Mouse (Mus musculus) 3134 (cell line): ENCODE data around the gene Notch1.

Experiments
- DNase-seq: peaks from one replicate; pipeline ENCODE4 v3.0.0-alpha.2; 2011; ENCODE audit warnings: low spot score; ENCODE audit not compliant: insufficient read length; ENCODE audit errors: extremely low read depth

Notch1 gene

GRCm38 (mm10) chr2:26502299-26502862, 14.1 kb downstream of the Notch1 start:
- peak; percentile 58 for DNase-seq

DNA sequence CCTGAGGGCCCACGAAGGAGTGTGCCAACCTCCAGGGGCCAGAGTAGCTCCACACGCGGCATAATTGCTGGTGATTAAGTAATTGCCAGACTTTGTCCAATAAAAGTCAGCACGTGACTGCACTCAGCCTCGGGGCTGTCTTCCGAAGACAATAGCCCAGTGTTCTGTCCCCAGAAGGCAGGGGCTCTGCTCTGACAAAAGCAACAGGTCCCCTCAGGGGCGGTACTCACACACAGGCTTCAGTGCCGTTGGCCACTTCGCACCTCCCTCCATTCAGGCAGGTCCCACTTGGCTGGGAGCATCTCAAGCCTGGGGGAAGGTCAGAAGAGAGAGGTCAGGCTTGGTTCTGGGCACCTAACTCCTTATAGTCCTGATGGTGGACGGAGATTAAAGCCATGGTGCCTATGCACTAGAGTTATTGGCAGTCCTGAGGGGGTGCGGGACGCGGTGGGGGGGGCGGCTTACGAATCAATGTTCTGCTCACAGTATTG, 14.8 kb downstream of the Notch1 start:
- peak; percentile 44 for DNase-seq

DNA sequence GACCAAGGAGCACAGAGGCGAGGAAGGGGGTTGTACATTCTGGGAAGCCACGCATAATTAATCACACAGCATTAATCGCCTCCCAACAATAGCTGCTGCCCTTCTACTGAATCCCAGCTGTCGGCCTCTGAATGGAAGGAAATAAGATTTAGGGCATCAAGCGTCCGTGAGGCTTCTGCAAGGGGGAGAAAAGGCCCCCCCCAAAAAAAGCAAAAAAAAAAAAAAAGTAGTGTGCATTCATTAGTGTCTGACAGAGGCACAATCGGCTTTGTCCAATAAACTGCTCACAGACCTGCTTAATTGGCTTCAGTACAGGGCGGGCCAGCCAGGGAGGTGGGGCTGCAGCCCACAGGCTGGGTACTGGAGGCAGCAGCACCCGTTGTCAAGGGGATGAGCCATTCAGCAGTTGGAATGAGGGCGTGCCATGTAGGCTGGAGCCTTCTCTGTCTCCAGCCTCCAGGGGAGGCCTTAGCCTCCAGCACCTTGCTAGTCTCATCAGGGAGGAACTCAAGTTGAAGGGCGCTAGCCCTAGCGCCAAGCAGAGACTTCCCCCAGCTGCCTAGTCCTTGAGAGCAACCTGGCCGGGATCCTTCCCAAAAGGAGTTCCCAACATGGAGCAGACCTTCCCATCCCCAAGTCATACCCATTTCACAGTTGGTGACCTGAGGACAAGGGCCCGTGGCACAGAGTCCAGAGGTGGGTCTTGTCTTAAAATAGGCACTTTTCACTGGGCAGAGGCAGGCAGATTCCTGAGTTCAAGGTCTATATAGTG, 15.7 kb downstream of the Notch1 start:
- peak; percentile 63 for DNase-seq

- no peak for DNase-seq
Measured at GRCm38 (mm10) chr2:26500027-26500598, 16.4 kb downstream of the Notch1 start.

GRCm38 (mm10) chr2:26498694-26499093, 17.8 kb downstream of the Notch1 start:
- DNase-seq: no peak

DNA sequence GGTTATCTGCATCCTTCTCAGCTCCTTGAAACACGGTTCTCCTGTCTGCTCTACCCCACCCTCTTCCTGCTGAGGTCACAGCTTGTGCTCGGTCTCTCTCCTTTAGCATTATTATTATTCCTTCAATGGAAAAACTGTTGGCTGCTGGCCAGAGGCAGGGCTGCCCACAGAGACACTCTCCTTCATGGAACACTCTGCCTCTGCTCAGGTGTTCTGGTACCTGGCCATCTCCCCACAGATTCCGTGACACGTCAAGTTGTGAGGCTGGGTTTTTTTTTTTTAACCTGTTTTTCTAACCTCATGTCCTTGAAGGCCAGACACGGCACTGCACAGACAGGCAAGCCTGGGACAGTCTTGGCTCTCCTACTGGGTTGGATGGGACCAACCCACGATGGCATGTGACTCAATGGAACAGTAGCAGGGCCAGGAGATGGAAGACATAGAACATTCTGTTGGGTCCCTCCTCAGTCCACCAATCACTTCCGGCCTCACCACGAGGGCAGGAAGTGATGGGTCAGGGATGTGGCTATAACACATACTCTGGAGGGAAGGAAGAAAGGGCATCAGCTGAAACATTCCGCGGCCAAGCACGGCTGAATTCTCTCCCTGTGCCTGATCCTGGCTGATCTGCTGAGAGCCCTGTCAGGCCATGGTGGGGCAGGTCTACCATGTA, 18.5 kb downstream of the Notch1 start:
- DNase-seq: no peak

DNA sequence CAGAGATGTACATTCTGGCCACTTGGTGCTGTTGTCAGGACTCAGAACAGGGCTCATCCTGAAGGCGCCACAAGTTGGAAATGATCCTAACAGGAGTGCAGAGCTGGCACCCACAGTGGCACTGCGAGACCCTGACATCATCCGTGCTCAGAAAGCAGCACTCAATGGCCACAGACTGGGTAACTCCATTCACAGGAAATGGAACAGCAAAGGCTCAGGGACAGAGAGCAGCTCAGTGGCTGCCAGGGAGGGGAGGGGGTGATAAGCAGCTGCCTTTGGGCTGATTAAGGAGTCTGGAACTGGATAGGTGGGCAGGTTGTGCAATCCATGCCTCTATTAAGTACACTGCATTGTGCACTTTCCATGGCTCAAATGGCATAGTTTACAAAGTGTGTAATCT, 20.0 kb downstream of the Notch1 start:
- no peak for DNase-seq

GRCm38 (mm10) chr2:26495701-26496100, 20.8 kb downstream of the Notch1 start:
- DNase-seq: no peak

DNA sequence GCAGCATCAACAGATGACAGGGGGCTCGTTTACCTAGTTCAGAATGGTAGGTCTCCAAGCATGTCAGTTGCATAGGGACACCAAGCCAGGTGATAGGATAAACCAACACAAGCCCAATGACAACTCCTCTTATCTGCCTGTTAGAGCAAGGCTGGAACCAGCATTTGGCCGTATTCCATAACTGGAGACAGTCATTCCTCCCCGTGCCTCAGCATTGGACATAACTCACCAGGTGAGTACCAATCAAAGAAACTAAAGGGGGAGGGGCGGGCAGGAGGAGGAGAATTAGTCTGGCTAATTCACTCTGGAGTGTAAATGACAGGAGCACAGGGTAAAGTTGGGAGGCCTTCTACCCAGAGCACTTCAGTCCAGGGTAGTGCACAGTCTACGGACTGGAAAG, 21.5 kb downstream of the Notch1 start:
- DNase-seq: no peak

- peak; percentile 81 for DNase-seq
Measured at GRCm38 (mm10) chr2:26494396-26494795, 22.1 kb downstream of the Notch1 start.

DNA sequence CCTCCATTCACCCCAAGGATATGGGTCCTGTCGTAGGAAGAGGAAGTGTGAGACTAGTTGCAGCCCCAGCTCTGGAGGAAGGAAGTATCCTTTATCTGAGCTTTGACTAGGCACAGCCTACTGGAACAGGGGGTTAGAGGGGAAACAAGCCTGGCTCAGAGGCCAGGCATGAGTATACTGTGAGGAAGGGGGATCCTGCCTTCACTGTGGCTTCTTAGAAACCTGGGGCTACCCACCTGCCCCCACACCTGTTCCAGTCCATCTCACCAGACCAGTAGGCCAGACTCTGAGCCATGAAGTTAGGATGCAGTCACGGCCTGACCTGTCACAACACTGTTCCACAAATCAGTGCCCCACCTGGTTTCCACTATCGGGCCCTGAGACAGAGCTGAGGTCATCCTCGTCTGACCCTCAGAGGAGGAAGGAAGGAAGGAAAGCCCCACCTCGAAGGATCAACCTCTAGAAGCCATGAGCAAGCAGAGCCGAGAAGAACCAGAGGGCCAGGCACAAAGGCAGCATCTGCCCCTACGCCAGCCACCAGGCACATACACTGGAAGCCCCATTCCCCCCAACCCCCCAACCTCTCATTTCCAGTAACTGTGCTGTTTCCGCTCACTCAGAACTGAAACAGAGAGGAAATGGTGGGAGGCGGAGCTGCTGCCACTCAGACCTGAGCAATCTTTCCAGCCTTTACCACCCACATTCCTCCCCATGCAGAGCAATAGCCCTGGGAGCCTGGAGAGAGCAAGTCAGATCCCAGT, 23.3 kb downstream of the Notch1 start:
- no peak for DNase-seq

GRCm38 (mm10) chr2:26490760-26491301, 25.6 kb downstream of the Notch1 start:
- DNase-seq: no peak

- no peak for DNase-seq
Measured at GRCm38 (mm10) chr2:26488535-26489135, 27.8 kb downstream of the Notch1 start.

GRCm38 (mm10) chr2:26487322-26488021, 29.0 kb downstream of the Notch1 start:
- DNase-seq: no peak

DNA sequence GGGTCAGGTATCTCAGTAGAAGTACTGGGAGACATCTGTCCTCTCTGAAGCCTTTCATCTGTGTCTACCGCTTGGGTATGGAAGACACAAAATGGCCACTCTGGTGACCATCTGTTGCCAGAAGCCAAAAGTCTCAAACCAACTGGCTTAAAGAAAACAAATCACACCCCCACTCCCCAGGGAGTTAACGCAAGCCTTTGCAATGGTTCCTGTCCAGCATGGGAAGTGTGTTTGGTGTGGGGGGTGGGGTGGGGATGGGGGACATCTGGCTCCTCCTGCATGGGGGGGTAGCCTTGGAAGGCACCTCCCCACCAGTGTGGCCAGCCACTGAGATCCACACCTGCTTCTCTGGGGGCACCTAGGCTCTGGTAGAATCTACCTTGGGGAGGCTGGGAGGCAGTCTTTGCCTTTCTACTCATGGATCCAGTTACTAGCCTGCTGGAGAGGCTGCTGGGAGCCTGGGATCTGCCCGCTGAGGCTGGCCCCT, 29.6 kb downstream of the Notch1 start:
- no peak for DNase-seq

- no peak for DNase-seq
Measured at GRCm38 (mm10) chr2:26486264-26486810, 30.1 kb downstream of the Notch1 start.

DNA sequence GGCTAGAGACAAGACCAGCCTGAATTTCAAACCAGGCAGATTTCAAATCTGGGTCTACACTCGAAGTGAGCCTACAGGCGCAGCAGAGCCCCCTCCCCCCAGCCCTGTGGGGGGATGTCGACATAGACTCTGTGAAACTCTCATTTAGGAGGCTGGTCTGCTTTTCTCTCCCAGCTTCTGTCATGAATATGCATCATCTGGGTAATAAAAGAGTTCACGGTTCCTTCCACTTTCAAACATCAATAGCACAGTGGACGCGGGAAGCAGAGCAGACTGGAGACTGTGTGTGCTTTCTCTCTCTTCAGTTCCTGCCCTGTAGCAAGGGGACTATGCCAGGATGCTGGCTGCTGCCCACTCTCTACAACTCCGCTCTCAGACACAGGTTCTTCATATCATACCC, 30.8 kb downstream of the Notch1 start:
- DNase-seq: no peak

GRCm38 (mm10) chr2:26485278-26485677, 31.2 kb downstream of the Notch1 start:
- no peak for DNase-seq

DNA sequence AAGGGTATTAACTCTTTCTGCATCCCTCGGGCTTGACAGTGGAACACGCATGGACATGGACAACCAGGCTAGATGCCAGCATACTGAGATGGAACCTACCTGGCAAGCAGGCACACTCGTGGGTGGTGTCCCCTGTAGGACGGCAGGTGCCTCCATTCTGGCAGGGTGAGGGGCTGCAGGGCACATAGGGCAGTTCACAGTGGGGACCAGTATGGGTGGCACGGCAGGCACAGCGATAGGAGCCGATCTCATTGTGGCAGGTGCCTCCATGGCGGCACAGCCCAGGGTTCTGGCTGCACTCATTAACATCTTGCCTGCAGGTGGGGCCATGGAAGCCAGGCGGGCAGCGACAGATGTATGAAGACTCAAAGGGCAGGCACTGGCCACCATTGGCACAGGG, 32.3 kb downstream of the Notch1 start:
- DNase-seq: no peak
